18 mouse cellular contexts compared by ENCODE assay signal in the genomic region with DNA sequence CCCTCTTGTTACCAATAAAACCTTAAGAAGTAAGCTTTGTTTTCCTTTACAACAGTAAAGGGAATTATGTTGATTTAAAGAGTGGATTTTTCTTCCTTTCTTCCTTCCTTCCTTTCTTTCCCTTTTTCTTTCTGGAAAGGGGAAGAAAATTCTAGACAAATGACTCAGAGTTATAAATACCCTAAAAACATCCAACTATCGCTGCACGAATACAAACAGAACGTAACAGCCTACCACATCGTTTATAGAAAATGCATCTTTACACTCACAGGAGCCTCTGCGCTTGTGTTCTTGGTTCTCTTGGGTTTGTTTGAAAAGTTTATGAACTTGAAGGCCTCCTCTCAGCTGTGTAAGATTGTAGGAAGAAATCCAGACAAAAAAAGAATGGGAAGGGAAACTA.
DNase-seq lines count a peak whose midpoint lies in the region; ATAC-seq and TF ChIP-seq lines count a peak whose summit lies in the region.
"Had no signal": no experiment of that assay in that cellular context is flagged by ENCODE, and none has a peak within 500 bp of the region (broad histone marks: within the 10 kb centered on the region; RNA-seq: fewer than 3 reads in every experiment).

No protein-coding gene starts in this region.

- no peak overlapping the region for H3K4me3 ChIP-seq in heart, embryonic 14.5 days (ENCODE audit: control insufficient read depth in 1 of 2, insufficient read depth in 1 of 2, low read depth in 1 of 2, low read length in 2 of 2)
- H3K4me3 ChIP-seq in embryonic facial prominence, embryonic 15.5 days (replicated peaks), result no peak overlapping the region
- no peak overlapping the region for H3K4me3 ChIP-seq in limb, embryonic 14.5 days (replicated peaks; ENCODE audit: low read length)
- H3K4me3 ChIP-seq: erythroblast, embryonic 14.5 days; hindbrain, embryonic 10.5 days; liver, embryonic 13.5 days; midbrain, embryonic 12.5 days had no signal

- peaks cover 49% of the 10 kb centered on the region for H3K36me3 ChIP-seq in heart, embryonic 14.5 days (ENCODE audit: control insufficient read depth, insufficient read depth, low read length)
- peaks cover 10% of the 10 kb centered on the region for H3K36me3 ChIP-seq in embryonic facial prominence, embryonic 15.5 days
- peaks cover 37% of the 10 kb centered on the region for H3K36me3 ChIP-seq in limb, embryonic 14.5 days (ENCODE audit: control insufficient read depth, insufficient read depth, low read length)

- 0 out of 2 replicates have a peak overlapping the region, but pooled peaks have one; percentile 27 for H3K9ac ChIP-seq in heart, embryonic 14.5 days (ENCODE audit: low read length)
- H3K9ac ChIP-seq in embryonic facial prominence, embryonic 15.5 days, result no peak overlapping the region
- no peak overlapping the region for H3K9ac ChIP-seq in limb, embryonic 14.5 days (ENCODE audit: low read depth, low read length, severe bottlenecking)
- H3K9ac ChIP-seq: forebrain, postnatal 0 days; liver, embryonic 13.5 days; midbrain, embryonic 12.5 days had no signal

- peak overlapping the region; percentile 14; the same call in 1 of the 2 replicates for H3K4me2 ChIP-seq in heart, embryonic 14.5 days (ENCODE audit: low read length)
- no peak overlapping the region for H3K4me2 ChIP-seq in embryonic facial prominence, embryonic 15.5 days (replicated peaks)
- H3K4me2 ChIP-seq in limb, embryonic 14.5 days (replicated peaks; ENCODE audit: low read depth, low read length, severe bottlenecking), result peak overlapping the region; percentile 28; the same call in 1 of the 2 replicates
- H3K4me2 ChIP-seq: liver, embryonic 13.5 days; midbrain, embryonic 12.5 days had no signal

- H3K9me3 ChIP-seq in heart, embryonic 14.5 days (ENCODE audit: control insufficient read depth, low read length), result no peaks in the 10 kb centered on the region
- H3K9me3 ChIP-seq in embryonic facial prominence, embryonic 15.5 days (replicated peaks), result no peaks in the 10 kb centered on the region
- H3K9me3 ChIP-seq in limb, embryonic 14.5 days (ENCODE audit: control insufficient read depth, low read length), result no peaks in the 10 kb centered on the region
- H3K9me3 ChIP-seq: hindbrain, embryonic 10.5 days; liver, embryonic 13.5 days; midbrain, embryonic 12.5 days had no signal

- no peak for TF ChIP-seq POLR2A in limb, embryonic 14.5 days (IDR thresholded peaks at IDR 0.05; ENCODE audit: borderline replicate concordance, extremely low read depth, insufficient read depth, insufficient read length)

- ATAC-seq in heart, embryonic 14.5 days (ENCODE audit: insufficient number of reproducible peaks, insufficient read depth, low FRiP score, low read depth), result no peak
- no peak for ATAC-seq in embryonic facial prominence, embryonic 15.5 days (ENCODE audit: insufficient number of reproducible peaks, low FRiP score, low TSS enrichment, low read depth)
- ATAC-seq in limb, embryonic 14.5 days (ENCODE audit: low FRiP score, low read depth), result no peak
- ATAC-seq: forebrain, postnatal 0 days had no signal

- peaks cover 23 to 68% of the 10 kb centered on the region in 2 experiments for H3K4me1 ChIP-seq in heart, embryonic 14.5 days (ENCODE audit: control insufficient read depth in 2 of 2, insufficient read depth in 2 of 2, low read length in 2 of 2)
- H3K4me1 ChIP-seq in embryonic facial prominence, embryonic 15.5 days, result peaks cover 13% of the 10 kb centered on the region
- peaks cover 38% of the 10 kb centered on the region for H3K4me1 ChIP-seq in limb, embryonic 14.5 days (ENCODE audit: control insufficient read depth, insufficient read depth, low read length)
- H3K4me1 ChIP-seq: hindbrain, embryonic 10.5 days; liver, embryonic 13.5 days had no signal

- 39% methylated on average over 5 of the region's 5 CpGs for WGBS in heart, embryonic 14.5 days
- WGBS in embryonic facial prominence, embryonic 15.5 days, result 27% methylated on average over 5 of the region's 5 CpGs
- 28% methylated on average over 5 of the region's 5 CpGs for WGBS in limb, embryonic 14.5 days

- peak overlapping the region; percentile 27 to 52; a peak in 3 of 4 replicates for H3K27ac ChIP-seq in heart, embryonic 14.5 days (replicated peaks in 1 of 2; ENCODE audit: control insufficient read depth in 1 of 2, insufficient read depth in 1 of 2, low read depth in 2 of 2, low read length in 2 of 2)
- H3K27ac ChIP-seq in embryonic facial prominence, embryonic 15.5 days (replicated peaks), result peak overlapping the region; percentile 24
- H3K27ac ChIP-seq in limb, embryonic 14.5 days (replicated peaks; ENCODE audit: low read depth, low read length), result peak overlapping the region; percentile 29; the same call in 1 of the 2 replicates
- H3K27ac ChIP-seq: hindbrain, embryonic 10.5 days; liver, embryonic 13.5 days; macrophage; midbrain, embryonic 12.5 days had no signal

- DNase-seq in heart, adult 18-20 months, result no peak
- DNase-seq in Muller cell, postnatal 12 days (ENCODE audit: inconsistent ontology term), result peak; percentile 22
- no peak for DNase-seq in limb, embryonic 14.5 days (ENCODE audit: low spot score)
- no peak for DNase-seq in layer of hippocampus, adult 18-20 months (ENCODE audit: low spot score in 2 of 2)
- DNase-seq in right cerebral cortex, postnatal 14 days, result no peak
- no peak for DNase-seq in adrenal gland, postnatal 10 days
- DNase-seq: adrenal gland, postnatal 14 days; cerebellum, adult 9-10 months; forebrain, postnatal 0 days; gastrocnemius, postnatal 14 days; liver, embryonic 13.5 days; thymus, adult 18-20 months had no signal

- no peaks in the 10 kb centered on the region for H3K27me3 ChIP-seq in heart, embryonic 14.5 days (ENCODE audit: control insufficient read depth, insufficient read depth, low read length)
- no peaks in the 10 kb centered on the region for H3K27me3 ChIP-seq in embryonic facial prominence, embryonic 15.5 days
- H3K27me3 ChIP-seq in limb, embryonic 14.5 days (ENCODE audit: control insufficient read depth, insufficient read depth, low read length), result no peaks in the 10 kb centered on the region
- H3K27me3 ChIP-seq: liver, embryonic 13.5 days; midbrain, embryonic 12.5 days had no signal
